Mouse (Mus musculus) bone marrow, adult 2 months (tissue): Measurements from ENCODE around the gene 1700125H20Rik. TPM values are rescaled to one million over a fixed set of nuclear protein-coding genes. Genes with fewer than 3 reads are reported as not detected.
"Not testable (repeated sequence)": the region's sequence is repeated elsewhere in the genome, so short reads cannot be mapped to it uniquely, and the experiment has no call there.

Experiments
- H3K27ac ChIP-seq: fragments of 200-500 bp; 2 replicates; pipeline ENCODE4 v1.5.1; 2012; ENCODE audit warnings: low read depth, mild to moderate bottlenecking, control low read depth, inconsistent platforms, low read length; ENCODE audit not compliant: control insufficient read depth, poor library complexity, insufficient read depth
- H3K4me1 ChIP-seq: fragments of 200-500 bp; 2 replicates; pipeline ENCODE4 v1.6.1; 2011; ENCODE audit warnings: low read length; ENCODE audit not compliant: control insufficient read depth, insufficient read depth
- H3K4me3 ChIP-seq: fragments of 200-500 bp; replicated peaks from 2 replicates; pipeline ENCODE3; 2011; ENCODE audit warnings: mild to moderate bottlenecking, low read depth, low read length, control low read depth; ENCODE audit not compliant: control insufficient read depth
- CTCF ChIP-seq: fragments of 200-500 bp; IDR thresholded peaks from 2 replicates; pipeline ENCODE4 v1.5.1; 2011; ENCODE audit warnings: low read length, control low read depth; ENCODE audit not compliant: control insufficient read depth, insufficient read depth
- POLR2A ChIP-seq: fragments of 200-500 bp; IDR thresholded peaks from 2 replicates; pipeline ENCODE4 v1.6.1; 2011; ENCODE audit warnings: low read depth, mild to moderate bottlenecking, control low read depth, low read length, borderline replicate concordance; ENCODE audit not compliant: control insufficient read depth
- WGBS: fragments of 180-500 bp; shearing (Covaris S2); methylation state at CpG from one replicate; pipeline ENCODE4 v1.1.7; 2018; 5-methylcytosine and 5-hydroxymethylcytosine counted together
- polyA plus RNA-seq: library from polyadenylated mRNA; stranded (reverse); fragments of >200 nt; gene quantifications from 2 replicates; pipeline ENCODE4 v1.2.4, GENCODE M21; 2011; ENCODE audit warnings: low replicate concordance; ENCODE audit not compliant: missing spikeins, insufficient read depth, insufficient read length

Gene 1700125H20Rik
- polyA plus RNA-seq, 1 experiment: not detected

GRCm38 (mm10) chr11:85139581-85140540, 30.3 kb upstream of the 1700125H20Rik start, which contains the start of gene Usp32:
Usp32 (minus strand) TSS chr11:85140161.
- under 1% methylated on average over 89 of the region's 94 CpGs for WGBS
- H3K27ac ChIP-seq: peak within 1 kb of the TSS; percentile 91
- TF ChIP-seq POLR2A (peak; percentile 91), CTCF (no peak)

GRCm38 (mm10) chr11:85152256-85152930, 17.8 kb upstream of the 1700125H20Rik start:
- 88% methylated on average over 2 of the region's 2 CpGs for WGBS
- no peak overlapping the region for H3K4me3 ChIP-seq
- TF ChIP-seq CTCF (no peak), POLR2A (no peak)
- H3K4me1 ChIP-seq: no peaks in the 10 kb centered on the region
- no peak overlapping the region for H3K27ac ChIP-seq

More at GRCm38 (mm10) chr11:85139581-85140540, 30.3 kb upstream of the 1700125H20Rik start, which contains the start of gene Usp32:
- Histone ChIP-seq H3K4me3 (peak within 1 kb of the TSS; percentile 99), H3K4me1 (no peaks in the 10 kb centered on the region; the same call in 1 of the 2 replicates)

- TF ChIP-seq CTCF: no peak
- TF ChIP-seq POLR2A: no peak
- H3K4me3 ChIP-seq: no peak overlapping the region
- no peak overlapping the region for H3K27ac ChIP-seq
- no peaks in the 10 kb centered on the region for H3K4me1 ChIP-seq
- 59% methylated on average over 2 of the region's 2 CpGs for WGBS
Measured at GRCm38 (mm10) chr11:85157301-85157700, 12.9 kb upstream of the 1700125H20Rik start.

- not testable (repeated sequence) for H3K4me3 ChIP-seq, H3K27ac ChIP-seq, H3K4me1 ChIP-seq
- 61% methylated on average over 1 of the region's 1 CpGs for WGBS
Measured at GRCm38 (mm10) chr11:85163014-85163413, 7.2 kb upstream of the 1700125H20Rik start.

GRCm38 (mm10) chr11:85164371-85164770, 5.8 kb upstream of the 1700125H20Rik start:
- no peak overlapping the region for H3K4me3 ChIP-seq
- H3K27ac ChIP-seq: no peak overlapping the region
- TF ChIP-seq CTCF: no peak
- TF ChIP-seq POLR2A: no peak
- no peaks in the 10 kb centered on the region for H3K4me1 ChIP-seq

GRCm38 (mm10) chr11:85167503-85167902, 2.7 kb upstream of the 1700125H20Rik start:
- WGBS: 57% methylated on average over 1 of the region's 1 CpGs
- Histone ChIP-seq H3K27ac (no peak overlapping the region), H3K4me3 (no peak overlapping the region), H3K4me1 (no peaks in the 10 kb centered on the region)
- TF ChIP-seq POLR2A (no peak), CTCF (no peak)

- Histone ChIP-seq H3K4me3 (no peak overlapping the region), H3K4me1 (no peaks in the 10 kb centered on the region), H3K27ac (no peak overlapping the region)
- TF ChIP-seq POLR2A (no peak), CTCF (no peak)
- WGBS: 49% methylated on average over 2 of the region's 2 CpGs
Measured at GRCm38 (mm10) chr11:85170833-85171232, 629 bp downstream of the 1700125H20Rik start.

GRCm38 (mm10) chr11:85175941-85176340, 5.7 kb downstream of the 1700125H20Rik start:
- no peaks in the 10 kb centered on the region for H3K4me1 ChIP-seq

More at GRCm38 (mm10) chr11:85175941-85176340, 5.7 kb downstream of the 1700125H20Rik start:
- TF ChIP-seq POLR2A: no peak
- TF ChIP-seq CTCF: no peak
- H3K4me3 ChIP-seq: no peak overlapping the region
- H3K27ac ChIP-seq: no peak overlapping the region
- 47% methylated on average over 3 of the region's 3 CpGs for WGBS
